Mouse (Mus musculus): ENCODE results near the gene Utp20. TPM values are rescaled to one million over a fixed set of nuclear protein-coding genes. Genes with fewer than 3 reads are reported as not detected.
"Not testable (repeated sequence)": the region's sequence is repeated elsewhere in the genome, so short reads cannot be mapped to it uniquely, and the experiment has no call there.

Utp20 gene
- polyA plus RNA-seq, 1 experiment from 2014 or later = 9.8 TPM

- no peak for DNase-seq (ENCODE audit: low spot score)
Measured at GRCm38 (mm10) chr10:88784513-88784931, 42.1 kb downstream of the Utp20 start.

- no peak for DNase-seq (ENCODE audit: low spot score)
Measured at GRCm38 (mm10) chr10:88783941-88784340, 42.7 kb downstream of the Utp20 start.

- DNase-seq (ENCODE audit: low spot score) = not testable (repeated sequence)
Measured at GRCm38 (mm10) chr10:88783135-88783534, 43.5 kb downstream of the Utp20 start.

GRCm38 (mm10) chr10:88780716-88781115 is 45.9 kb downstream of the Utp20 start:
- no peak for DNase-seq (ENCODE audit: low spot score)

GRCm38 (mm10) chr10:88776206-88776605 is 50.4 kb downstream of the Utp20 start:
- no peak for DNase-seq (ENCODE audit: low spot score)

GRCm38 (mm10) chr10:88772965-88773364 is 53.6 kb downstream of the Utp20 start:
- DNase-seq (ENCODE audit: low spot score) = not testable (repeated sequence)

- DNase-seq (ENCODE audit: low spot score) = no peak
Measured at GRCm38 (mm10) chr10:88769676-88770075, 56.9 kb downstream of the Utp20 start.

GRCm38 (mm10) chr10:88768961-88769360 is 57.6 kb downstream of the Utp20 start:
- peak; percentile 20 for DNase-seq (ENCODE audit: low spot score)

- DNase-seq (ENCODE audit: low spot score) = no peak
Measured at GRCm38 (mm10) chr10:88765431-88766142, 61.0 kb downstream of the Utp20 start.

GRCm38 (mm10) chr10:88761524-88762212 is 64.9 kb downstream of the Utp20 start:
- no peak for DNase-seq (ENCODE audit: low spot score)

GRCm38 (mm10) chr10:88741426-88741825 is 85.2 kb downstream of the Utp20 start:
- no peak for DNase-seq (ENCODE audit: low spot score)

GRCm38 (mm10) chr10:88740781-88741180 is 85.8 kb downstream of the Utp20 start:
- DNase-seq (ENCODE audit: low spot score) = no peak

- DNase-seq (ENCODE audit: low spot score) = no peak
Measured at GRCm38 (mm10) chr10:88739818-88740217, 86.8 kb downstream of the Utp20 start.

GRCm38 (mm10) chr10:88739074-88739473 is 87.5 kb downstream of the Utp20 start:
- DNase-seq (ENCODE audit: low spot score) = not testable (repeated sequence)

- peak; percentile 16 for DNase-seq (ENCODE audit: low spot score)
Measured at GRCm38 (mm10) chr10:88732309-88732622, 94.3 kb downstream of the Utp20 start.

- DNase-seq (ENCODE audit: low spot score) = no peak
Measured at GRCm38 (mm10) chr10:88731496-88732308, 94.9 kb downstream of the Utp20 start.

- DNase-seq (ENCODE audit: low spot score) = peak; percentile 82
Measured at GRCm38 (mm10) chr10:88730571-88731495, 95.8 kb downstream of the Utp20 start, which contains the start of gene Arl1. Gene Arl1, plus strand, starts transcription at chr10:88730858.

- DNase-seq (ENCODE audit: low spot score) = no peak
Measured at GRCm38 (mm10) chr10:88728166-88728565, 98.4 kb downstream of the Utp20 start.

- peak; percentile 59 for DNase-seq (ENCODE audit: low spot score)
Measured at GRCm38 (mm10) chr10:88727128-88727527, 99.5 kb downstream of the Utp20 start.

- DNase-seq (ENCODE audit: low spot score) = no peak
Measured at GRCm38 (mm10) chr10:88725343-88725742, 101.3 kb downstream of the Utp20 start.

- no peak for DNase-seq (ENCODE audit: low spot score)
Measured at GRCm38 (mm10) chr10:88719618-88720017, 107.0 kb downstream of the Utp20 start.
